Mouse (Mus musculus) embryo, embryonic 9.5 days (tissue): ENCODE results near the gene Bst2.

ENCODE experiments used
- DNase-seq: peaks from one replicate; pipeline ENCODE4 v3.0.0-alpha.2; 2017; ENCODE audit errors: extremely low spot score

Gene Bst2

DNA sequence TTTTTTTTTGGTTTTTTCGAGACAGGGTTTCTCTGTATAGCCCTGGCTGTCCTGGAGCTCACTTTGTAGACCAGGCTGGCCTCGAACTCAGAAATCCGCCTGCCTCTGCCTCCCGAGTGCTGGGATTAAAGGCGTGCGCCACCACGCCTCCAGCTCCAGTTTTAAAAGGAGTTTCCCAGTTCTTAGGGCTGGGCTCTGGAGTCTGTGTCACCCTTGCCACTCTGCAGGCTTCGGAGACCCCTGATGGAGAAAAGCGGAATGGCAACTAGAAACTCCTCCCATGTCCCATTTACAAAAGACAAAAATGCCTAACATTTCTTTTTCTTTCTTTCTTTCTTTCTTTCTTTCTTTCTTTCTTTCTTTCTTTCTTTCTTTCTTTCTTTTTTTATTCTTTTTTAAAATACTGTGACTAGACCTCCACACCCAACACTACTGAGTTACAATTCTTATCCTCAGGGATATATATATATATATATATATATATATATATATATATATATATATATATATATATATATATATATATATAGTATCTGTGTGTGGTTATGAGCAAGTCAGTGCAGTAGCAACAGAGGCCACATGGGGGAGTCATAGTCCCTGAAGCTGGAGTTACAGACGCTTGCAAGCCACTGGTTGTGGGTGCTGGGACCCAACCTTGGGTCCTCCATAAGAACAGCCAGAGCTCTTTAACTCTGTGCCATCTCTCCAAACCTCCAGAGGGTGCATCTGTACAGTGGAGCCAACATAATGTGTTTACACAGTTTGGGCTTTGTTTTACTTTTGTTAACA is 18.0 kb downstream of the Bst2 start:
- peak; percentile 66 for DNase-seq

DNA sequence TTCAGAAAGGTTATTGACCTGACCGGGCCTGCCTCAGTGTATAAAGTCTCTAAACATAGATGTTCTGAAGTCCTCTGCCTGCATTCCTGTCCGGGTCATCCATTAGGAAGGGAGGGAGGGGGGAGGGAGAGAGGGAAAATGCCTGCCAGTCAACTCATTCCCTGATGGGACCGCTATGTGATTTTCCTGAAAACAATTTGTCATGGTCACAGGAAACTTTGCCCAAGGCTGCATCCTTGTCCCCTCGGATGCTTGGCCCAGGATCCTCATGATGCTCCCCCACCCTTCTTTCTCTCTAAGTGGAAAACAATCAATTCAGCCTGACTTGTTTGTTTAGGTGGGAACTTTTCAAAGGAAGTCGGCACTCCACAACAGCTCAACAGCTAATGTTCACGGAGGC is 20.5 kb downstream of the Bst2 start:
- peak; percentile 59 for DNase-seq

DNA sequence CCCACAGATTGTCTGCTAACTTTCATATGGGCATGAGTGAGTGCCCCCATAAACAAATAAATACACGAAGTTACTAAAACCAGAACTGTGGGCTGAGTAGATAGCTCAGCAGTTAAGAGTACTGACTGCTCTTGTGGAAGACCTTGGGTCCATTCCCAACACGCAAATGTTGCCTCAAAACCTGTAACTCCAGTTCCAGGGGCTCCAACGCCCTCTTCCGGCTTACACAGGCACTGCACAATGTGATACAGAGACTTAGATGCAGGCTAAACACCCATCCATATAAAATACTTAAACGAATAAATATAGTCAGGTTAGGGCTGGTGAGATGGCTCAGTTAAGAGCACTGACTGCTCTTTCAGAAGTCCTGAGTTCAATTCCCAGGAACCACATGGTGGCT is 22.2 kb downstream of the Bst2 start:
- DNase-seq, result no peak

DNA sequence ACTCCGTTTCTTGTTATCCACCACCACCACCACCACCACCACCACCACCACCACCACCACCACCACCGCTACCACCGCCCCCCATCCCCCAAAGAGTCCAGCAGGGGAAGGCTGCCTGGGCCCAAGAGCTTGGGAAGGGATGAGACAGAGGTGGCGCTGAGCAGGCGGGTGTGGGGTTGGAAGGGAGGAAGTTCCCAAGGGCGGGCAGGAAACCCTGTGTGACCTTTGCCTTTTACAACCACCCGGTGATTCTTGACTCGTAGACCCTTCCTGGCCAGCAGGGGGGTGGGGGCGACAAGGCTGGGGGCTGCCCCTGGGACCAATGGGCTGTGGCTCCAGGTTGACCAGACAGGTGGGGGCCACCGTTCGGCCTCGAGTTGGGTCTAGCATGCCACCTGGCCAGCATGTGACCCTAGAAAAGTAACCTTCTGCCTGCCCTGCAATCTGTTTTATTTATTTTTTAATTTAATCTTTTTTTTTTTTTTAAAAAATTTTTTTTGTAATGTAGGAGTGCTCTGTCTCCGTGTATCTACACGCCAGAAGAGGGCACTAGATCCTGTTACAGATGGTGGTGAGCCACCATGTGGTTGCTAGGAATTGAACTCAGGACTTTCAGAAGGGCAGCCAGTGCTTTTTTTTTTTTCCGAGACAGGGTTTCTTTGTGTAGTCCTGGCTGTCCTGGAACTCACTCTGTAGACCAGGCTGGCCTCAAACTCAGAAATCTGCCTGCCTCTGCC is 24.1 kb downstream of the Bst2 start:
- DNase-seq, result no peak

DNA sequence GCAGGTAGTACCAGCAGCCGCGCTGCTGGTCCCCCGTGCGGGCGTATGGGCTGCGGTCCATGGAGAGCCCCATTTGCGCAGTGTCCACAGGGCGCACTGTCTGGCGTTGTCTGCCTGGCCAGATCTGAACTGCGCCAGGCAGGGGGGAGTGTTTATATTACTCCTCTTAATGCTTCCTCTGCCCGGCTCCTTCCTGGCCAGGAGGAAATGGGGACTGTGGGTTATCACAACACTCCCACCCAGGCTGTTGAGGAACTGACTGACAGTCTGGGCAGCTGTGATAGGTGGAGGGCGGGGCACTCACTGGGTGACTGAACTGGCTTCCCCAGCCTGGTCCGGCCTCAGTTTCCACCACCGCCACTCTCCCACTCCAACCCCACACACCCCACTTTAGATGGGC is 25.6 kb downstream of the Bst2 start, which contains the start of gene Plvap:
Gene Plvap, minus strand, starts transcription at position 109 of the 400 bp plus-strand sequence.
- DNase-seq, result no peak

DNA sequence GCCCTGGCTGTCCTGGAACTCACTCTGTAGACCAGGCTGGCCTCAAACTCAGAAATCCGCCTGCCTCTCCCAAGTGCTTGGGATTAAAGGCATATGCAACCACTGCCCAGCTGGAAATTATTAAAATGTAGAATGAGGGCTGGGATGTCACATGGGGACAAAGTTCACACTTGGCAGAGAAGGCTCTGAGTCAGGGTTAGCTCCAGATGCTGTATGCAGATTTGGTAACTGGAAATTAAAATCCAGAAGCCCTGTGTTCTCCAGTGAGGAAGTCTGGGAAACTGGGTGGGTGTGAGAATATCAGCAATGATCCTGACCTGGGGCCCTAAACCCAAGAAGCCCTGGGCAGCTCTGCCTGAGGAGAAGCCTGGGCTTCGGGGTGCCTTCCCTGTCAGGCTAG is 27.9 kb downstream of the Bst2 start:
- no peak for DNase-seq

DNA sequence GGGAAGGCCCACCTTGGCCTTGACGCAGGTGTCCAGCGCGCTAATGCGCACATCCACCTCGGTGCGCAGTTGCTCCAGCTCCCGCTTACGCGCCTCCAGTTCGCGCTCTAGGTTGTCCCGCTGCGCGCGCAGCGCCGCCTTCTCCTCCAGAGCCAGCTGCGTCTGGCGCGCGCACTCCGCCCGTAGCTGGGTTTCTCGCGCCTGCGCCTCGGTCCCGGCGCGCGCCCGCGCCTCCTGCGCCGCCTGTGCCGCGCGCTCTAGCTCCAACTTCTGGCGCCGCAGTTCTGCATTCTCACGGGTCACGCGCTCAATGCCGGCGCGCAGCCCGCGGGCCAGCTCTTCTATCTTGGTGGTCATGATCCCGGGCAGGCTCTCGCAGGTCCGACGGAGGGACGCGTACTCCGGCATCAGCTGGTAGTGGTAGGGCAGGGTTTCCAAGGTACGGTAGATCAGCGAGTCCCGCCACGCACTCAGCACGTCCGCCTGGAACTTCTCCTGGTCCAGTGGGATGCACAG is 29.6 kb downstream of the Bst2 start:
- peak; percentile 81 for DNase-seq

DNA sequence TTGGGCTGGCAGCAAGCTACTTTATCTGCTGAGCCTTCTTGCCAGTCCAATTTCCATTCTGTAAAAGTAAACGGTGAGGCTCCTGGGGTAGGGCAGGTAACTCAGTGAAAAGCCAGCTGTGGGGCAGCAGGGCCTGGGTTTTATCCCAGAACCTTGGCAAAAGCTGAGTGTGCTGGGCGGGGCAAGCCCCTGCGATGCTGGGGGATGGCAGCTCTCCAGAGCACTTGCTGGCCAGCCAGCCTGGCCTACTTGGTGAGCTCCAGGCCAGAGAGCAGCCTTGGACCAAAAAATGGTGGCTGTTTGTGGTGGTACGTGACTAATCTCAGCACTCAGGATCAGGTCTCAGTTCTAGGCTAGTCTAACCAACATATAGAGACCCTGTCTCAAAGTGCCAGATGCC is 31.3 kb downstream of the Bst2 start:
- DNase-seq, result no peak

DNA sequence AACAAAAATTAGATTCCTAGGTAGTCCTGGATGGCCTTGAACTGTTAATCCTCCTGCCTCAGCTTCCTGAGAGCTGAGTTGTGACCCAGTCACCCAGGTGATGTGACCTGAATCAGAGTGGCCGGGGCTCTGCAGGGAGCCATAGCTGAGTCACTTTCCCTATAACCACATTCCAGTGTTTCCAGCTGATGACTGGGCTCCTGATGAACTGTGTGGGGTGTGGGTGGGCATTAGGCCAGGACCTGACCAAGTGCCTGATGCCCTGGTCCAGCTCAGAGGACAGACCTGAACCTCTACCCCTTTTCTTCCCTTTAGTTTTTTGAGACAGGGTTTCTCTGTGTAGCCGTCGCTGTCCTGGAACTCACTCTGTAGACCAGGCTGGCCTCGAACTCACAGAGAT is 31.9 kb downstream of the Bst2 start:
- DNase-seq, result no peak

DNA sequence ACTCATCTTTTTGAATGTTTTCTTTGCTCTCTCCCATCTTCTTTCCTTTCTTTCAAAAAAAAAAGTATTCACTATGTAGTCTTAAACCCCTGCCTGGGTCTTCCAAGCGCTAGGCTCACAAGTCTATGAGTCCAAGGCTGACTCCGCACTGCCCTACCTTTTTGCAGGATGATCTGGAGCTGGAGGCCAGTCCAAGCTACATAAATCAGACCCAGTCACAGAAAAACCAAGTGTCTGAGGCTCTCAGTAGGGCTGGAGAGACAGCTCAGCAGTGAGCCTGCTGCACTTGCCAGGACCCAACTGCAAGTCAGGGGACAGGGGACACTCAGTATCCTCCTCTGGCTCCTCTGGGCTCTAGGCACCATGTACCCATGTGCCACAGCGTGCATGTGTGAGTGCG is 32.9 kb downstream of the Bst2 start:
- no peak for DNase-seq

DNA sequence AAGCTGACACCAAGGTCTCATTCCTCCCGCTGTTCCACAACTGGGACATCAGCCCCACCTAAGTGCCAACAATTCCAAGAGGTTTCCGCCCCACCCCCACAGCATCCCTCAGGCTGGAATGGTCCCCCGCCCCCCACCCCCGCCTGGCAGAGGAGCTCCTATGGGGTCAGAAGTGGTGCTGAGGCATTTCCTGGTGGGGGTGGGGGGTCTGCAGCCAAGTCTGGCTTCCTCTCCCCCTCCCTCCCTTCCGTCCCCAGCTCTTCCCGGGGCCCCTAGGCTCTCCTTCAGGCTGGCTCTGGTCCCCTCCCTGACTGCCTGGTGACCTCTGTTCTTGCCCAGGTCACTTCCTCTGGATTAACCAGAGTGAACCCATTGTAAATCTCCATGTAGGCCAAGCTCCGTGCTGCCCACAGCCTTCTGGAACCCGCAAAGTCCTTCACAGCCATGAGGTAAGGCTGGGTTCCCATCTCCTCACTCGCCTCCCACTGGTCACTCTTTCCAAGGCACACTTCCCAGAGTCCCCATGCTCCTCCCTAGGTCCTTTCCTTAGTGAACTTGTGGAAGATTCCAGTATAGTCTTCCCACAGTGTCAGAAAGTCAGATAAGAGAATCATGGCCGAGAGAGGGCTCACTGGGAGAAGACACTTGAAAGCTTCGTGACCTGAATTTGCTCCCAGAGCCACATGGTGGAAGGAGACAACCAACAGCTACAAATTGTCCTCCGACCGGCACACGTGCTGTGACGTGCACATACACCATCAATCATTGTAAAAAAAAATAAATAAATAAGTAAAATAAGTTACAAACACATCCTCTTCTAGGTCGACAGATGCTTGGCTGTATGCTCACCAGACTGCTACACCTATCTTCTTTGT is 38.2 kb downstream of the Bst2 start:
- DNase-seq, result peak; percentile 68

DNA sequence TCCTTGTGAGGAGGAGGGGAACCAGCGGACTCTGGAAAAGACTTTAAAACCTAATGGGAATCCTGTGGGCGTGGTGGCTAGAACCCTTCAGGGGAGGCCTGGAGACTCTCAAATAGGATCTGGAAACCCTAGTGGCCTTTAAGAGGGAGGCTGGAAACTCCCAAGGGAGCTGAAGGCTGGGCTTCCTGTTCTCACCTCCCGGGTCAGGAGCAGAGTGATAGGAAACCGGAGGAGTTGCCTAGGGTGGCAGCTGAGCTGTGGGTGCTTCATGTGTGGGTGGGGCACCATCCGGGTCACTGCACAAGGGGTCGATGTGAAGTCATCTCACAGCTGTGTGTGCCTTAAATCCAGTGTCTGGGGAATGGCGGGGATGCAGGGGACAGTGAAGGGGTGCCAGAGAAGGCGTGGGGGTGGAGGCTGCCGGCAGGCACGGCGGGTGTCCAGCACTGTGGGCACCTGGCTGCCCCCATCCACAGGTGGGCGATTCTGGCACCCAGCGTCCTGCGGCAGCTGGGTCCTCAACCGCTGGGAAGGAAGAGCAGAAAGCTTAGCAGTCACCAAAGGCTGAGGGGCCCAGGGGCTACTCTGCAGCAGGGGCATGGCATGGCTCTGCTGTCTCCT is 39.3 kb downstream of the Bst2 start:
- DNase-seq, result peak; percentile 40

DNA sequence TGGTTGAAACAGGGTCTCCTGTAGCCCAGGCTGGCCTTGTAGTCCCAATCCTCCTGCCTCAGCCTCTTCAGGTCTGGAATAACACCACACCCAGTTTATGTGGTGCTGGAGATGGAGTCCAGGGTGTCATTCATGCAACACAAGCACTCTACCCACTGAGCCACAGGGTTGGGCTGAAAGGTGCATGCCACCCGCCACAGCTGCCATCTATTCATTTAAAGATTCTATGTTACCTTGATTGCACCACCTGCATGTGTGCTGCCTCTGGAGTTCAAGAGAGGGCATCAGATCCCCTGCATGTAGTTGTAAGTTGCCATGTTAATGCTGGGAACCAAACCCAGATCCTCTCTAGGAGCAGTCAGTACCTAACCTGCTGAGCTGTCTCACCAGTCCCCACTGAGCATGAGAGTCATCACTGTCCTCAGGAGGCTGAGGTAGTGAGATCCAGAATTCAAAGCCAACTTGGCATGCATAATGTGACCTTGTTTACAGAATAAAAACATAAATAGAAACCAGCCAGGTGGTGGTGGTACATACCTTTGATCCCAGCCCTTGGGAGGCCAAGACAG is 40.1 kb downstream of the Bst2 start:
- DNase-seq, result no peak

DNA sequence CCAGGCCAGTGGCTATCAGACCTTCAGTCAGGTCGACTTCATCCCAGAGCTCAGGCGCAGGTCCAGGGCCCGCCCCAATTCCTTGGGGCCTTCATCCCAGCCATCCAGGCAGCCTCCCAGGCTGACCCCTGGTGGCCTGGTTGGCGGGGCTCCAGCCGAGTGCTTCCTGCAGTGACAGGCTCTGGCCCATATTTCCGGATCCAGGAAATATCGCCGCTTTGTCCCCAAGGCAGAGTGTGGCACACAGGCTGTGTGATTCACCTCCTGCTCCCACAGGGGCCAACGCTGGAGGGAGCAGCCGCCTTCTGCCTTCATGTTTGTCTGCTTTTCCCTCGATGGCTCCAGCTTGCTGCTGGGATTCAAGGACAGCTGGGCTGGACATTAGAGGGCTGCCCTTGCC is 40.8 kb downstream of the Bst2 start:
- peak; percentile 42 for DNase-seq

DNA sequence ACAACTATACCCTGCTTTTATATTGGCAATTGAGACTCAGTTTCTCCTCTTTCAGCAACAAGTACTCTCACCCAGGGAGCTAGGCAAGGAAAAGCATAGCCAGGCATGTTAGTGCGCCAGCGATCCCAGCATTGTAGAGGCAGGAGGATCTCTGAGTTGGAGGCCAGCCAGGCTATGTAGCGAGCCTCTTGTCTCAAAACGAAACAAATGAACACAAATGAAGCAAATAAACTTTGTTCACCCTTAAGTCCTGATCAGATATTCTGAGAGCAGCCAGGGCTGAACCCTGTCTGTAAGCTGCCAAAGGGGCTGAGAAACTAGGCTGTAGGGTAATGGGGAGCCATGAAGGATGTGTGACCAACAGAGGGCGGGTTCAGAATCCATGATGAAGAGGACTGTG is 41.4 kb downstream of the Bst2 start:
- DNase-seq, result no peak

DNA sequence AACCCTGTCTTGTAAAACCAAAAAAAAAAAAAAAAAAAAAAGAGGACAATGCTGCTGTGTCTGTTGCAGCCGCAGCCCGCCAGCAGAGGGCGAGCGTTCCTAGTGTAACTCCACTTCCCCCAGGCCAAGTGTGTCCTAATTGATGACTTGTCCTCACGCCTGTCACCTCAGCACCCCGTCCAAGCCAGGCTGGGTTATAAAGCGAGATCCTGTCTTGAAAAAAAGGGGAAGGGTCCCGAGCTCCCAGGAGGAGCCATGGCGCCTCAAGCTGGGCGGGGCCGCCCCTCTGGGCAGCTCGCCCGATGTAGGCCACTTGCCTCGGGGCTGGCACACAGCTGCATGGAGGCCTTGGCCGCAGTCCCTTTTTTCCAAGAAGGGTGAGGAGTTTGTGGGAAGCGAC is 42.2 kb downstream of the Bst2 start:
- peak; percentile 79 for DNase-seq

DNA sequence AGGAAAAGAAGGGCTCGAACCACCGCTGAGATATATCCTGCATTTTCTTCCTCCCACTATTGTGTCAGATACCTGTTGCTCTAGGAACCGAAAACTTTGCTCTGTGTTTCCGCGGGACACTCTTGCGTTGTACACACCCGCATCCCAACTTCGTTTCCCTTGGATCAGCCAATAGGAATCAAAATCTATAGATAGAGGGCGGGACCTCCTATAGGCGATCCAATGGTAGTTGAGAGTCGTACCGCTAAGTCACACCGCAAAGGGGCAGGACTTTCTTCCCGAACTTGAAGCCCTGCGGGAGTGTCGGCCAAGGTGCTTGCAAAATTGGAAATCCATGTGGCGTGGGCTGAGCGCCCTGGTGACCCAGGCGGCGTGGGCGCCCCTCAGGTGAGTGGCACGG is 48.8 kb downstream of the Bst2 start:
- DNase-seq, result peak; percentile 92

DNA sequence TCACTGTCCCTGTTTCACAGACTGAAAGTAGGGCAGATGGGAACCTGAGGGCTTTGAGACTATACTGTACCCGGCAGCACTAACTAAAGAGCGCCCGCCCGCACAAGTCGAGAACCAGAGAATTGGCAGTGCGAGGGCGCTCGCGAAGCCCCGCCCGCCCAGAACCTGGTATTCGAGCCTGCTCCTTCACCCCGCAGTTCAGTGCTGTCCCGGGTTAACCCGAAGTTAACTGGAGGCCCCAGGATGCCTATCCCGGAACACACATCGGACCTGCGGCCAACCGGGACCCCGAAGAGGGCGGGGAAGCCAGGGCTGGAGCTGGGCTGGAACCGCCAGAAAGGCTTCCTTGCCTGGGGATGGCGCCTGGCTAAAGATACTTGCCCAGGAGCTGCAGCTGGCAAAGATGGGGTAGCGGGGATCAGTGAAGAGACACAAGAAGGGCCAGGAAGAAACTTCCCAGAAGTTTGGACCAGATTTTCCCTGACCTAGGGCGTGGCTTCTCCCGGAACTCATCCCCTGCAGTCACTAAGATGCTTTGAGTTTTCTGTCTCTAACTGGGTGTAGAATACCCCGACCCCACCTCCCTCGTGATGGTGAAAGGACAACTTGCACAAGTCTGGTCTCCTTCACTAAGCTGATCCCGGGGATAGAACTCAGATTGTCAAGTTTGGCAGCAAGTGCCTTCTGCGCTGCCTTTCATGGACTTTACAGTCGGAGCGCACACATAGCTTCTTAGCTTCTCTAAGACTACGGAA is 49.4 kb downstream of the Bst2 start, which contains the start of gene Gtpbp3:
Gene Gtpbp3, plus strand, starts transcription at position 413 of the 755 bp plus-strand sequence.
- peak; percentile 79 for DNase-seq

DNA sequence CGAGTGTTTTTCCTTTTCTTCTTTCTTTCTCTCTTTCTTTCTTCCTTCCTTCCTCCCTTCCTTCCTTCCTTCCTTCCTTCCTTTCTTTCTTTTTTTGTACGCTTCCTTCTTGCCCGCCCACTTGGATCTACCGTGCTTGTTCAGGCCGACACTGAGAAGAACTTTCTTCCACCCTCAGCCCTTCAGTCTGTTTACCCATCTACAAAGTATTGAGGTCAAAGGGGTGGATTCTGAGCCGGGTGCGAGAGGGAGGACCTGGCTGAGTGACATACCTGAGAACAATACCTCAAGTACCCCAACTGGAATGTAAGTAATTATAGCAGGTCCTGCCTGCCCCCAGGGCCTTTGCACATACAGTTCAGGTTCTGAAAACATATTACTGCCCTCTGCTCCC is 51.1 kb downstream of the Bst2 start:
- DNase-seq, result no peak
